Mouse (Mus musculus): ENCODE measurements at regions not wholly inside any gene's neighbourhood (a gene's known extent, or its start where the extent isn't known, plus 50 kb on each side); places are given as distances from the start of the nearest gene placed in this dataset.

- DNase-seq (ENCODE audit: low spot score in 2 of 2): no peak
These were observed 65.4 kb downstream of the Vegfa start for GRCm38 (mm10) chr17:45966736-45967135.

DNA sequence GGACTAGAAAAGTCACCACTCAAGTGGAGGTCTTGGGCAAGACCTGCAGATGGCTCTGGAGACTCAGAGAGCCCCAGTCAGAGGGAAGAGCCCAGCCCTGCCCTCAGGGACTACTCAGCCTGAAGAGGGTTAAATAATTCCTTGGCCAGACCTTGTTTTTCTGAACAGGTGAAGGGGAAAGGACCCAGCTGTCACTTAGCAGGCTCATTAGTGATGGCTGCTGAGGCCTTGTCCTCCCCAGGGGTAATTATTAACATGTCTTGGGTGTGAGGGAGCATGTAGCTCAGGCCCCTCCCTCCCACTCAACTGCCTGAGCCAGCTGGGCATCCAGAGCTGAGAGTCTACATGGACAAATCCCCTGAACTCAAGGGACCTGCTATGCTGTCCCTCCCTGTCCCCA is 68.1 kb downstream of the Vegfa start:
- DNase-seq (ENCODE audit: low spot score in 2 of 2): no peak

- no peak for DNase-seq (ENCODE audit: low spot score in 2 of 2)
These were observed 68.8 kb downstream of the Vegfa start for GRCm38 (mm10) chr17:45963332-45963731.

DNA sequence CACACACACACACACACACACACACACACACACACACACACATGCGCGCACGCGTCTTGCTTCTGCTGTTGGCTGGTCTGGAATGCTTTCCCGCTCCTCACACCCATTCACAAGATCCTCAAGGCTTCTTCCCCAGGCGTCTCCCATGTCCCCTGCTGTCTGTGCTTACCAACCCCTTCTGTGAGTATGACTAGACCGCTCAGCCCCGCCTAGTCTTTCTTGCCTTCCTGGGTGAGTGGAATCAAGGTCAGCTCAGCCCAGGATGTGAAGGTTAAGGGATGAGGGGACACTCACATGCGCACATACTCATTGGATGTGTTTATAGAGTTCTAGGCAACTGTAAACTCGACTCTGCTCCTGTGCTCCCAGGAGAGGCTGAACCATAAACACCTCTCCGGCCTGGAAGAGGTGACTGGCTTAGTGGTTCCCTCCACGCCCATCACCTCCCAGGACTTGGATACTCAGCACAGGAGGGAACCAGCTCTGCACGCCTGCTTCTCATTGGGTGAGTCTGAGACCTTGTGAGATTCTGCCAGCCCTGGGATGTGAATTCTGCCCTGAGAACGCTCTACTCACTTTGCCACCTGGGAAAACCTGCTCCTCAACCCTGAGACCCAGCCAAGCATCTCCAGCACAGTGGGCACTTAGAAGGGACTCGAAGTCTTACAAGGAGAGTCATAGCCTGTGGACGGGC is 70.4 kb downstream of the Vegfa start:
- DNase-seq (ENCODE audit: low spot score in 2 of 2): no peak

- DNase-seq (ENCODE audit: low spot score in 2 of 2): no peak
These were observed 73.9 kb downstream of the Vegfa start for GRCm38 (mm10) chr17:45958094-45958881.

GRCm38 (mm10) chr17:45955481-45955880 is 76.7 kb downstream of the Vegfa start:
- DNase-seq (ENCODE audit: low spot score in 2 of 2): no peak

- no peak for DNase-seq (ENCODE audit: low spot score in 2 of 2)
These were observed 77.3 kb downstream of the Vegfa start for GRCm38 (mm10) chr17:45954824-45955223.

- no peak for DNase-seq (ENCODE audit: low spot score in 2 of 2)
These were observed 78.6 kb downstream of the Vegfa start for GRCm38 (mm10) chr17:45953523-45953922.

- DNase-seq (ENCODE audit: low spot score in 2 of 2): no peak
These were observed 81.5 kb downstream of the Vegfa start for GRCm38 (mm10) chr17:45950533-45951164.

GRCm38 (mm10) chr17:45949141-45949540 is 83.0 kb downstream of the Vegfa start:
- DNase-seq (ENCODE audit: low spot score in 2 of 2): no peak

- no peak for DNase-seq (ENCODE audit: low spot score in 2 of 2)
These were observed 83.7 kb downstream of the Vegfa start for GRCm38 (mm10) chr17:45948314-45948935.

DNA sequence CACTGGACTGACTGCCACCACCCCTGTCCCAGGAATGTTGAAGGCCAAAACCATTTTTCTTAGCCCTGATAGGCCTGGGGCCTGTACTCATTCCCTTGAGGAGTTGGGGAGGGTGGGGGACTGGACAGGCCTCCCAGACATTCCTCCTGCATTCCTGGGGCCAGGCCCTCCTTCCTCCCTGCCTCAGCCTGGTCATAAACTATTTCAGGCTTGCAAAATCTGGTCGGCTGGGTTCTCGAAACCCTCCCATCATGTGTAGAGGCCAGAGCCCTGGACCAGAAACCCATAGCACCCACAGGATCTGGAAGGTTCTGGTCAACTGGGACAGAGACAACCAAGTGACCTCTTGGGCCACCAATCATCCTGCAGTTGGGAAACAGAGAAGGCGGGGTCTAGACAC is 87.2 kb downstream of the Vegfa start:
- DNase-seq (ENCODE audit: low spot score in 2 of 2): no peak

GRCm38 (mm10) chr17:45943244-45943643 is 88.9 kb downstream of the Vegfa start:
- no peak for DNase-seq (ENCODE audit: low spot score in 2 of 2)

DNA sequence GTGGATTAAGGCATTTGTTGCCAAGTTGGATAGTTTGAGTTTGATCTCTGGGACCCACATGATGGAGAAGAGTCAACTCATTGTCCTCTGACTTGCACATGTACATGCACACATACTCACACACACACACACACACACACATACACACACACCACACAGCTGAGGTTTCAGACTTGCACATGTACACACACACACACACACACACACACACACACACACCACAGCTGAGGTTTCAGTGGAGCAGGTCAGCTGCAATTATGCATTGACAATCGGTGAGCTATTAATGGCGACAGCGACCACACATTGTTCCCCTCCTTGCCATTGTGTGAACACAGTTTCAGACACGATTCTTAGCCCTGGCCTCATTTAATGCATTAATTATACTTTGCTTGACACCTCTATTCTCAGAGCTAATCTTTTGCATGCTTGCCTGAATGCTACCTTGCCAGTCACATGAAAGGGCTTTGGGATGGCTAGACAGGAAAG is 90.2 kb downstream of the Vegfa start:
- DNase-seq (ENCODE audit: low spot score in 2 of 2): no peak

GRCm38 (mm10) chr17:45940121-45940813 is 91.9 kb downstream of the Vegfa start:
- no peak for DNase-seq (ENCODE audit: low spot score in 2 of 2)

DNA sequence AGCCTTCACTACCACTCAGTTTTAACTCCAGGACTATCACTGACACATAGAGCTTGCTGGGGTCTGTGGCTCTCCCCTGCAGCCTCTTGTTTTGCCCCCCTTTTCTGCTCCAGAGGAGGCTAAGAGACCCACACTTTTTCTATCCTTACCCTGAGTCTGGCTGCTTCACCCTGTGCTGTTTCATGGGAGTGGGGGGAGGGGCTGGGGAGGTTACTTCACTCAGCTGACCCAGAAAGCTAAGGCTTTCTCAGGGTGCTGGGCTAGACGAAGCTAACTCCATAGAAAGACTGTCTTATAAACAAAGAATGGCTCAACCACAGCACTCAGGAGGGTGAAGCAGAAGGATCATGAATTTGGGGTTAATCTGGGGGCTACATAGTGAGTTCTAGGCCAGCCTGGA is 93.9 kb downstream of the Vegfa start:
- DNase-seq (ENCODE audit: low spot score in 2 of 2): no peak

DNA sequence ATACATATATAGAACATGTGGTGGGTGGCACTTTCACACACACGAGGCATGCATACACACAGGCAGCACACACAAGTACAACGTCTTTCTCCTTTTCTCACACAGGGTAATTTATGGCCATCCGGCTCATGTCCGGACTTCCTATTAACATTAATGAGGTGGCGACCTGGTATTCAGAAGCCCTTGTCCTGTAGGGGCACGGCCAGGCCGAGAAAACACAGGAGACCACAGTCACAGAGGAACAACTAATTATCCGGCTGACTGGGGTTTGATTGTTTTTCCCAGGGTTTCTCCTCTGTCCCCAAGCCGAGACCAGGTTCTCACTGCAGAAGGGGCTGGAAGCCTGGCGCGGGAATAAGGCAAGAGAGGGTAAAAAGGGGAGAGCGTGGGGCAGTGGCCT is 95.6 kb downstream of the Vegfa start:
- no peak for DNase-seq (ENCODE audit: low spot score in 2 of 2)

- no peak for DNase-seq (ENCODE audit: low spot score in 2 of 2)
These were observed 96.9 kb downstream of the Vegfa start for GRCm38 (mm10) chr17:45935291-45935690.

DNA sequence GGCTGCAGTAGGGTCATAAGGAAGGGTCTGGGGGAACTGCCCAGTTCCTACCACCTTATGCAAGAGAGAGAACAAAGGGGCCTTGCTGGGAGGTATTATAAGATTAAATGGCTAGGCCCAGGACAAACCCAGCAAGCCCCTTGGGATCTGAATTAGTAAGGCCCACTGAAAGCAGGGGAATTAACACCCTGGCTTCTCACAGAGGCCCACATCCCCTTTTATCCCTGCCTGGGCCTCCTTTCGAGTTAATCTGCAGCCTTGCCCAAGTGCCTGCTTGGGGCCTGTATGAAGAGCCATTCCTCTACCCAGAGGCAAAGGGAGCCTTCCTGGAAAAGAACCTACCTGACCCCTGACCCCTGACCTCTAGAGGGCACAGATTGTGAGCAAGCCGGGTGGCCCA is 98.2 kb downstream of the Vegfa start:
- no peak for DNase-seq (ENCODE audit: low spot score in 2 of 2)

- DNase-seq (ENCODE audit: low spot score in 2 of 2): no peak
These were observed 99.1 kb downstream of the Vegfa start for GRCm38 (mm10) chr17:45933034-45933433.

GRCm38 (mm10) chr17:45932611-45933010 is 99.6 kb downstream of the Vegfa start:
- no peak for DNase-seq (ENCODE audit: low spot score in 2 of 2)

DNA sequence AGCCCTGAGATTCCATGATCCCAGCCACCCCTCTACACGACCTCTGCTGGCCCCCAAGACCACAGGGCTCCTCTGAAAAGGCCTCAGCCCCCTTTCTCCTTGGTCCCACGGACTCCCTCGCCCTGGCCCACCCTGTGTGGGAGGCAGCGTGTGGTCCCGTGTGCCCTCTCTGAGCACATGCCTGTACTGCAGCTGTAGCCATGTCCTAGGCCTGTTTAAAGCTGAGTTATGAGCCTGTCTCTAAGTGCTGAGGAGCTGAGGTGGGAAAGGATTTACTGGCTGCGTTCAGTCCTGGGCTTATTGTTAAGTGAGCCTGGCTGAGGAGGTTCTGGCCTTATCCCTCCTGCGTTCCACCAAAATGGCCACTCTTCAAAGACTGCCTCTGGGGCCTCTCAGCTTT is 102.6 kb downstream of the Vegfa start:
- no peak for DNase-seq (ENCODE audit: low spot score in 2 of 2)
